Mouse (Mus musculus) olfactory bulb, adult 2 months (tissue): ENCODE data around the gene Sgsm2. TPM values are rescaled to one million over a fixed set of nuclear protein-coding genes. Genes with fewer than 3 reads are reported as not detected.
A peak's percentile ranks its signal among the peaks of the same experiment; 100 is the strongest.

Experiments
- H3K27ac ChIP-seq: fragments of 200-500 bp; 2 replicates; pipeline ENCODE4 v1.5.1; 2012; ENCODE audit warnings: low read depth, low read length; ENCODE audit not compliant: insufficient read depth
- H3K4me1 ChIP-seq: fragments of 200-500 bp; 2 replicates; pipeline ENCODE4 v1.6.1; 2012; ENCODE audit warnings: low read length; ENCODE audit not compliant: control insufficient read depth, insufficient read depth
- H3K4me3 ChIP-seq: fragments of 200-500 bp; 2 replicates; pipeline ENCODE4 v1.5.1; 2012; ENCODE audit warnings: mild to moderate bottlenecking, low read depth, low read length, moderate library complexity; ENCODE audit not compliant: insufficient read depth
- CTCF ChIP-seq: fragments of 200-500 bp; IDR thresholded peaks from 2 replicates; pipeline ENCODE4 v1.5.1; 2012; ENCODE audit warnings: low read depth, mild to moderate bottlenecking, low read length, moderate library complexity; ENCODE audit not compliant: insufficient read depth
- POLR2A ChIP-seq: fragments of 200-500 bp; IDR thresholded peaks from 2 replicates; pipeline ENCODE4 v1.6.1; 2012; ENCODE audit warnings: mild to moderate bottlenecking, low read depth, low read length, moderate library complexity; ENCODE audit not compliant: insufficient read depth
- whole genome bisulfite sequencing: fragments of 180-500 bp; shearing (Covaris S2); methylation state at CpG from one replicate; pipeline ENCODE4 v1.1.7; 2018; 5-methylcytosine and 5-hydroxymethylcytosine counted together
- polyA plus RNA-seq: library from polyadenylated mRNA; stranded (reverse); fragments of >200 nt; gene quantifications from 2 replicates; pipeline ENCODE4 v1.2.4, GENCODE M21; 2012; ENCODE audit warnings: low replicate concordance; ENCODE audit not compliant: missing spikeins, insufficient read depth, insufficient read length

Sgsm2 gene
- polyA plus RNA-seq, 1 experiment: not detected

DNA sequence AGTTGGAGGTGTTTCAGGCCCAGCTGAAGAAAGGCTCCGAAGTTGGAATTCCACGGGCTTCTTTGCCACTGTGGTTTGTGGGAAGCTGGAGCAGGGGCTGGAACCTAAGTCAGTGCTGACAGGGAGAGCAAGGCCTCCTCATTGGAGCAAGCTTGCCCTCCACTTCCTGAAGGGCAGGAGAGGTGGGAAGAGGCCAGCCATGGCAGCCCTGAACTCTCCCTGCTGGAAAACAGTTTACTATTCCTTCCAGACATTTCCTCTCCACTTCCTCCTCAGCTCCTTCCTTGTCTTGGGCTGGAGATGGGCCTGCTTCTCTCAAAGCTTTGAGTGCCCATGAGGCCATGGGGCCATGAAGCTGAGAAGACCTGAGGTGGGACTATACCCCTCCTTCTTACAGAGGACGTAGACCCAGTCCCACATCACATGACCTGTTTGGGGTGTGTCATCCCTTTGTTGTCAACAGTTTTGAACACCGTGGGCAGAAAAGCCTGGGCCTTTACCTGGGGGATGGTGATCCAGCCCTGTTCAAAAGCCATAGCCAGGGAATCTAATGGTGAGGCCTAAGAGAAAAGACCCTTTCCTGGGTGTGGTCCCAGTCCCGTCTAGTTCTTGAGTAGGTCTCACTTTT is 62.1 kb downstream of the Sgsm2 start:
- Histone ChIP-seq H3K4me3 (no peak overlapping the region), H3K4me1 (peaks cover 40% of the 10 kb centered on the region), H3K27ac (no peak overlapping the region)
- 47% methylated on average over 5 of the region's 5 CpGs for WGBS
- no peak for TF ChIP-seq POLR2A
- TF ChIP-seq CTCF: no peak

GRCm38 (mm10) chr11:74834359-74834638 is 62.6 kb downstream of the Sgsm2 start:
- no peak overlapping the region for H3K27ac ChIP-seq
- WGBS: 56% methylated on average over 1 of the region's 1 CpGs
- TF ChIP-seq CTCF (no peak), POLR2A (no peak)
- peaks cover 40% of the 10 kb centered on the region for H3K4me1 ChIP-seq
- no peak overlapping the region for H3K4me3 ChIP-seq

GRCm38 (mm10) chr11:74833536-74834358 is 63.1 kb downstream of the Sgsm2 start:
- WGBS: 77% methylated on average over 8 of the region's 8 CpGs
- Histone ChIP-seq H3K4me1 (peaks cover 39% of the 10 kb centered on the region), H3K27ac (no peak overlapping the region), H3K4me3 (no peak overlapping the region)
- TF ChIP-seq CTCF: no peak
- no peak for TF ChIP-seq POLR2A

DNA sequence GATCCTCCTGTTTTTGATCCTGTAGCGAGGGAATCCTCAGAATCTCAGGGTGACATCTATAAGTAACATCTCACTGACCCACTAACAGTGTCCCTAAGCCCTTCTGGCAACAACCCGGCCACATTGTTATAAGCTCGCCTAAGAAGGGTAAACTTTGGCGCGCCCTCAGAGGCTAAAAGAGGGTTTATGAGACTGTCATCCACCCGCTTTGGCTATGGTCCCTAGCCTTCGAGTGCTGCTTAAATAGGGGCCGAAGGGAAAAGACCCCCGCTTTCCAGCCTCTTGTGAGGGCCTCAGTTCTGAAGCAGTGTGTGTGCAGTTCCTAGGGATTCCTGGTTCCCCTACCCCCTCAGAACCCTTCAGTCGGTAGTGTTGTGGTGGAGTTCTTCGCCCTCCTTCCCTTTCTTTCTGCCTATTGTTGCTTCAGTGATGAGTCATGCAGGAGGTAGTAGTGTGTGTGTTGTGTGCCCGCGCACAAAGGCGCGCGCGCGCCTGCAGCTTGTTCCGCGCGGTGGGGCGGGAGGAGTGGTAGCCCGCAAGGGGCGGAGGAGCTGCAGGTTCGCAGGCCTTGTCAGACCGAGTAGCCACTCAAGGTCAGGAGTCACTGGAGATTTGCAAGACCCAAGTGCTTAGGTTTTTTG is 64.2 kb downstream of the Sgsm2 start:
- Histone ChIP-seq H3K27ac (peak overlapping the region; percentile 55), H3K4me3 (peak overlapping the region; percentile 91), H3K4me1 (peaks cover 36% of the 10 kb centered on the region)
- 1% methylated on average over 26 of the region's 26 CpGs for WGBS
- TF ChIP-seq CTCF (no peak), POLR2A (no peak)

DNA sequence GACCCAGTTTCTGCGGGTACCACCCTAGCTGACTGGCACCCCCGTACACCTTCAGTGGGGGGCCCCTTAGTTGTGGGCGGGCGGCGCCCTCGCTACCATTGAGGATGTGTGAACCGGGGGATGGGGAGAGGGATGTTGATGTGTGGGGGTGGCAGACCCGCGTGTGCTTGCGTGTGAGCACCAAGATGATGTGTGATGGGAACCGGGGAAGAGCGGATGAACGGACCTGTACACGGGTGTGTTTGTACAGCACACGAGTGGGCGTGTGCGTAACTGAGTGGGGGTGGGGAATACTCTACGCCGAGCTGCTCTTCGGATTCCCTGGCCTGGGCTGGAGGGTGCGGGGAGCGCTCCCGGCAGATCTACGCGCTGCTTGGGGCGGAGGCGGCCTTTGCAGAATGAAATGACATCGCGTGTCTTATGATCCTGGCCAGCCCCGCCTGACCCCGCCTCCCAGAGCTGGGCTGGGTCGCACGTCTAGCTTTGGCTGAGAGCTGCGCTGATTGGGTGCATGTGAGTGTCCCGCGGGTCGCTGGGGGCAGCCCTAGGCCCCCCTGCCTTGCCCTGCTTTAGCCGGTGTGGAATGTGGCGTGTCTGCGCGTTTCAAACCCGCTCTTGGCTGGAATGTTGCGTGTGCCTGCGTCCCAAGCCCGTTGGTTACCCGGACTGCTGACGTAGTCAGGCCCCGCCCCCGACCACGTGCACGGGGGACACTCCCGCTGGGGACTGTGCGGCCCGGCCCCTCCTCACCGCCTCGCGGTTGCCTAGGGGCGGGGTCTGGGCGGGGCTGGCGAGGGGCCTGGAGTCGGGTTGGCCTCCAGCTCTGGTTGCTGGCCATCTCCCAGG is 65.0 kb downstream of the Sgsm2 start:
- H3K4me1 ChIP-seq: peaks cover 31% of the 10 kb centered on the region
- peak overlapping the region; percentile 65 for H3K27ac ChIP-seq
- TF ChIP-seq CTCF (0 out of 2 replicates have a peak, but pooled peaks have one; percentile 21), POLR2A (no peak; the same call in 1 of the 2 replicates)
- WGBS: under 1% methylated on average over 61 of the region's 61 CpGs
- peak overlapping the region; percentile 91 for H3K4me3 ChIP-seq

GRCm38 (mm10) chr11:74831191-74831605 is 65.7 kb downstream of the Sgsm2 start:
- peak overlapping the region; percentile 91 for H3K4me3 ChIP-seq
- TF ChIP-seq CTCF (no peak), POLR2A (no peak)
- under 1% methylated on average over 35 of the region's 35 CpGs for WGBS

DNA sequence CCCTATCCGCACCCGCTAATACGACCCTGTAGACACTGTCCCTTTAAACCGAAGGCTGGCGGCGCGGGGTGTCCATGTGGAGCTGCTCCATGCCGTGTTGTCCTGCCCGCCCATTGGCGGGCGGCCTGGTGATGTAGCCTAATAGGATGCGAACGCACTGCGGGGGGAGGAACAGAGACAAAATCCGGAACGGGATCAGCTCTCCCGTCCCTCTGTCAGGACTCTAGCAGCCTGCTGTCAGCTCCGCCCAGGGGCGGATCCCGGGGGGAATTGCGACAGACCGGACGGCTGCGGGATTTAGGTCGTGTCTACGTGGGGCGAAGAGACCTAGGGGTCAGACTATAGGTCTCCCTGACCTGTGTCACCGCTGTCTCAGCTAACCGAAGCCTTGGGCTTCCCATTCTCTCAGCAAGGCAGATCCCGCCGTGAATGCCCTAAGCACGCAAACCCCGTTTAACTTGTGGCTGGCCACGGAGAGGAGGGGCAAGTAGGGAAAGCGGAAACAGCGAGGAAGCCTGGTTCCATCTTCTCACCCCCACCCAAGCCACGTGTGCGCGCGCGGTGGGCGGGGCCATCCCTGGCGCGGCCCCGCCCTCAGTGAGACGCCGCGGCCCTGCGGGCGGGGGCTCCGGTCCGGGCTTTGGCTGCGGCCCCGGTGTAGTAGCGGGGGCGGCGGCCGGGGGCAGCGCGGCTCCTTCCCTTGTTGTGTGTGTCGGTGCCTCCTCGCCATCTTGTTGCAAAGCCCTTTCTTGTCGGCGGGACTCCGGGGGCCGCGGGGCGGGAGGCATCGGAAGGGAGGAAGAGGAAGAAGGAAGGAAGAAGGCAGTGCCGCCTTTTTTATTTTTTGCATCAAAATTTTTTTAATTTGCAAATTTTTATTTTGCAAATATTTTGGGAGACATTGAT is 66.4 kb downstream of the Sgsm2 start, which contains the start of gene Mnt:
Mnt (plus strand) TSS at position 665 of the 906 bp plus-strand sequence.
- H3K4me1 ChIP-seq: peaks cover 32% of the 10 kb centered on the region
- WGBS: under 1% methylated on average over 69 of the region's 70 CpGs
- TF ChIP-seq CTCF (no peak), POLR2A (peak; percentile 42; the same call in 1 of the 2 replicates)
- peak within 1 kb of the TSS; percentile 94 for H3K27ac ChIP-seq
- H3K4me3 ChIP-seq: peak within 1 kb of the TSS; percentile 91

More at GRCm38 (mm10) chr11:74831191-74831605, 65.7 kb downstream of the Sgsm2 start:
- Histone ChIP-seq H3K27ac (peak overlapping the region; percentile 65), H3K4me1 (peaks cover 29% of the 10 kb centered on the region)
